Mouse (Mus musculus): ENCODE results near the gene Cmip. TPM values are rescaled to one million over a fixed set of nuclear protein-coding genes. Genes with fewer than 3 reads are reported as not detected.

Gene Cmip
- polyA plus RNA-seq, 1 experiment from 2014 or later = 13.7 TPM

- no peak for ATAC-seq (ENCODE audit: insufficient read depth, low FRiP score)
- Histone ChIP-seq H3K4me2 (ENCODE audit: low read depth, low read length) (no peak overlapping the region), H3K4me1 (ENCODE audit: control insufficient read depth, insufficient read depth, low read length) (no peaks in the 10 kb centered on the region), H3K9me3 (replicated peaks; ENCODE audit: control insufficient read depth, low read length) (no peaks in the 10 kb centered on the region), H3K27me3 (ENCODE audit: control insufficient read depth, insufficient read depth, low read length) (no peaks in the 10 kb centered on the region), H3K27ac (ENCODE audit: low read length) (no peak overlapping the region), H3K9ac (ENCODE audit: low read length) (no peak overlapping the region), H3K36me3 (ENCODE audit: control insufficient read depth, insufficient read depth, low read length) (peaks cover 13% of the 10 kb centered on the region; the same call in 1 of the 2 replicates), H3K4me3 (replicated peaks; ENCODE audit: low read length) (no peak overlapping the region)
- 79% methylated on average over 21 of the region's 21 CpGs for WGBS
Observed at GRCm38 (mm10) chr8:117428524-117429162, 171.8 kb downstream of the Cmip start.

GRCm38 (mm10) chr8:117430624-117431023, 173.8 kb downstream of the Cmip start:
- no peaks in the 10 kb centered on the region for H3K9me3 ChIP-seq (replicated peaks; ENCODE audit: control insufficient read depth, low read length)
- 86% methylated on average over 4 of the region's 4 CpGs for WGBS
- no peak overlapping the region for H3K27ac ChIP-seq (ENCODE audit: low read length)
- H3K4me1 ChIP-seq (ENCODE audit: control insufficient read depth, insufficient read depth, low read length) = no peaks in the 10 kb centered on the region
- peaks cover 13% of the 10 kb centered on the region; the same call in 1 of the 2 replicates for H3K36me3 ChIP-seq (ENCODE audit: control insufficient read depth, insufficient read depth, low read length)
- H3K4me2 ChIP-seq (ENCODE audit: low read depth, low read length) = no peak overlapping the region
- no peak overlapping the region for H3K4me3 ChIP-seq (replicated peaks; ENCODE audit: low read length)
- H3K9ac ChIP-seq (ENCODE audit: low read length) = no peak overlapping the region
- no peak for ATAC-seq (ENCODE audit: insufficient read depth, low FRiP score)
- H3K27me3 ChIP-seq (ENCODE audit: control insufficient read depth, insufficient read depth, low read length) = no peaks in the 10 kb centered on the region

GRCm38 (mm10) chr8:117431554-117431953, 174.7 kb downstream of the Cmip start:
- H3K4me1 ChIP-seq (ENCODE audit: control insufficient read depth, insufficient read depth, low read length) = no peaks in the 10 kb centered on the region
- H3K4me3 ChIP-seq (replicated peaks; ENCODE audit: low read length) = no peak overlapping the region
- peaks cover 19% of the 10 kb centered on the region; the same call in 1 of the 2 replicates for H3K36me3 ChIP-seq (ENCODE audit: control insufficient read depth, insufficient read depth, low read length)
- no peaks in the 10 kb centered on the region for H3K27me3 ChIP-seq (ENCODE audit: control insufficient read depth, insufficient read depth, low read length)
- no peak overlapping the region for H3K4me2 ChIP-seq (ENCODE audit: low read depth, low read length)
- 80% methylated on average over 3 of the region's 3 CpGs for WGBS
- H3K9ac ChIP-seq (ENCODE audit: low read length) = no peak overlapping the region
- no peaks in the 10 kb centered on the region for H3K9me3 ChIP-seq (replicated peaks; ENCODE audit: control insufficient read depth, low read length)
- H3K27ac ChIP-seq (ENCODE audit: low read length) = no peak overlapping the region
- no peak for ATAC-seq (ENCODE audit: insufficient read depth, low FRiP score)

- no peaks in the 10 kb centered on the region for H3K4me1 ChIP-seq (ENCODE audit: control insufficient read depth, insufficient read depth, low read length)
- peaks cover 17% of the 10 kb centered on the region; the same call in 1 of the 2 replicates for H3K36me3 ChIP-seq (ENCODE audit: control insufficient read depth, insufficient read depth, low read length)
- 87% methylated on average over 8 of the region's 8 CpGs for WGBS
- no peaks in the 10 kb centered on the region for H3K9me3 ChIP-seq (replicated peaks; ENCODE audit: control insufficient read depth, low read length)
- H3K27ac ChIP-seq (ENCODE audit: low read length) = no peak overlapping the region
- ATAC-seq (ENCODE audit: insufficient read depth, low FRiP score) = no peak
- no peak overlapping the region for H3K9ac ChIP-seq (ENCODE audit: low read length)
- H3K4me2 ChIP-seq (ENCODE audit: low read depth, low read length) = no peak overlapping the region
- no peak overlapping the region for H3K4me3 ChIP-seq (replicated peaks; ENCODE audit: low read length)
- H3K27me3 ChIP-seq (ENCODE audit: control insufficient read depth, insufficient read depth, low read length) = no peaks in the 10 kb centered on the region
Observed at GRCm38 (mm10) chr8:117432111-117432510, 175.2 kb downstream of the Cmip start.

- no peaks in the 10 kb centered on the region for H3K4me1 ChIP-seq (ENCODE audit: control insufficient read depth, insufficient read depth, low read length)
- H3K27ac ChIP-seq (ENCODE audit: low read length) = no peak overlapping the region
- 79% methylated on average over 10 of the region's 10 CpGs for WGBS
- H3K27me3 ChIP-seq (ENCODE audit: control insufficient read depth, insufficient read depth, low read length) = no peaks in the 10 kb centered on the region
- no peak overlapping the region for H3K4me2 ChIP-seq (ENCODE audit: low read depth, low read length)
- H3K9me3 ChIP-seq (replicated peaks; ENCODE audit: control insufficient read depth, low read length) = no peaks in the 10 kb centered on the region
- H3K9ac ChIP-seq (ENCODE audit: low read length) = no peak overlapping the region
- ATAC-seq (ENCODE audit: insufficient read depth, low FRiP score) = no peak
- H3K36me3 ChIP-seq (ENCODE audit: control insufficient read depth, insufficient read depth, low read length) = peaks cover 19% of the 10 kb centered on the region
- H3K4me3 ChIP-seq (replicated peaks; ENCODE audit: low read length) = no peak overlapping the region
Observed at GRCm38 (mm10) chr8:117433968-117434367, 177.1 kb downstream of the Cmip start.

- Histone ChIP-seq H3K9me3 (replicated peaks; ENCODE audit: control insufficient read depth, low read length) (no peaks in the 10 kb centered on the region), H3K36me3 (ENCODE audit: control insufficient read depth, insufficient read depth, low read length) (peaks cover 15% of the 10 kb centered on the region; the same call in 1 of the 2 replicates), H3K4me2 (ENCODE audit: low read depth, low read length) (no peak overlapping the region), H3K4me1 (ENCODE audit: control insufficient read depth, insufficient read depth, low read length) (no peaks in the 10 kb centered on the region), H3K27me3 (ENCODE audit: control insufficient read depth, insufficient read depth, low read length) (no peaks in the 10 kb centered on the region), H3K4me3 (replicated peaks; ENCODE audit: low read length) (no peak overlapping the region), H3K27ac (ENCODE audit: low read length) (no peak overlapping the region), H3K9ac (ENCODE audit: low read length) (no peak overlapping the region)
- ATAC-seq (ENCODE audit: insufficient read depth, low FRiP score) = no peak
- WGBS = 93% methylated on average over 15 of the region's 15 CpGs
Observed at GRCm38 (mm10) chr8:117436786-117437185, 179.9 kb downstream of the Cmip start.

GRCm38 (mm10) chr8:117437616-117438015, 180.8 kb downstream of the Cmip start:
- 65% methylated on average over 5 of the region's 5 CpGs for WGBS
- H3K4me3 ChIP-seq (replicated peaks; ENCODE audit: low read length) = no peak overlapping the region
- H3K27ac ChIP-seq (ENCODE audit: low read length) = no peak overlapping the region
- no peaks in the 10 kb centered on the region for H3K9me3 ChIP-seq (replicated peaks; ENCODE audit: control insufficient read depth, low read length)
- H3K36me3 ChIP-seq (ENCODE audit: control insufficient read depth, insufficient read depth, low read length) = peaks cover 15% of the 10 kb centered on the region; the same call in 1 of the 2 replicates
- H3K4me2 ChIP-seq (ENCODE audit: low read depth, low read length) = no peak overlapping the region
- no peaks in the 10 kb centered on the region for H3K27me3 ChIP-seq (ENCODE audit: control insufficient read depth, insufficient read depth, low read length)
- no peaks in the 10 kb centered on the region for H3K4me1 ChIP-seq (ENCODE audit: control insufficient read depth, insufficient read depth, low read length)
- no peak for ATAC-seq (ENCODE audit: insufficient read depth, low FRiP score)
- no peak overlapping the region for H3K9ac ChIP-seq (ENCODE audit: low read length)

GRCm38 (mm10) chr8:117440317-117440716, 183.5 kb downstream of the Cmip start:
- no peaks in the 10 kb centered on the region for H3K27me3 ChIP-seq (ENCODE audit: control insufficient read depth, insufficient read depth, low read length)
- 0 out of 2 replicates have a peak, but pooled peaks have one; percentile 15 for ATAC-seq (ENCODE audit: insufficient read depth, low FRiP score)
- no peak overlapping the region for H3K9ac ChIP-seq (ENCODE audit: low read length)
- H3K27ac ChIP-seq (ENCODE audit: low read length) = no peak overlapping the region; the same call in 1 of the 2 replicates
- no peaks in the 10 kb centered on the region for H3K4me1 ChIP-seq (ENCODE audit: control insufficient read depth, insufficient read depth, low read length)
- H3K4me3 ChIP-seq (replicated peaks; ENCODE audit: low read length) = no peak overlapping the region
- H3K9me3 ChIP-seq (replicated peaks; ENCODE audit: control insufficient read depth, low read length) = no peaks in the 10 kb centered on the region
- no peak overlapping the region for H3K4me2 ChIP-seq (ENCODE audit: low read depth, low read length)
- H3K36me3 ChIP-seq (ENCODE audit: control insufficient read depth, insufficient read depth, low read length) = peaks cover 16% of the 10 kb centered on the region; the same call in 1 of the 2 replicates
- 68% methylated on average over 14 of the region's 14 CpGs for WGBS

GRCm38 (mm10) chr8:117440759-117441158, 183.9 kb downstream of the Cmip start:
- Histone ChIP-seq H3K4me3 (replicated peaks; ENCODE audit: low read length) (no peak overlapping the region), H3K27me3 (ENCODE audit: control insufficient read depth, insufficient read depth, low read length) (no peaks in the 10 kb centered on the region), H3K4me2 (ENCODE audit: low read depth, low read length) (no peak overlapping the region), H3K9ac (ENCODE audit: low read length) (no peak overlapping the region), H3K9me3 (replicated peaks; ENCODE audit: control insufficient read depth, low read length) (no peaks in the 10 kb centered on the region), H3K4me1 (ENCODE audit: control insufficient read depth, insufficient read depth, low read length) (no peaks in the 10 kb centered on the region), H3K27ac (ENCODE audit: low read length) (no peak overlapping the region; the same call in 1 of the 2 replicates), H3K36me3 (ENCODE audit: control insufficient read depth, insufficient read depth, low read length) (peaks cover 20% of the 10 kb centered on the region)
- 46% methylated on average over 6 of the region's 6 CpGs for WGBS
- peak; percentile 46; the same call in 1 of the 2 replicates for ATAC-seq (ENCODE audit: insufficient read depth, low FRiP score)
